Mouse (Mus musculus) liver, embryonic 14.5 days (tissue): Measurements from ENCODE around the gene Atpaf2. TPM values are rescaled to one million over a fixed set of nuclear protein-coding genes. Genes with fewer than 3 reads are reported as not detected.

Source experiments
- ATAC-seq: fragments of 200-750 bp; cut with Nextera tagmentation; 2 replicates; pipeline ENCODE4 v1.8.0; 2017; ENCODE audit warnings: moderate number of reproducible peaks, mild to moderate bottlenecking, moderate library complexity; ENCODE audit not compliant: insufficient read depth
- DNase-seq, 3 experiments: peaks; one replicate each; pipeline ENCODE4 v3.0.0-alpha.2; 2012 to 2013; ENCODE audit warnings: low read depth in 3 of 3, low spot score in 3 of 3
- H3K27ac ChIP-seq: fragments of 300-500 bp; sonication (generic); 2 replicates; pipeline ENCODE4 v1.5.1; 2014; ENCODE audit warnings: moderate library complexity, mild to moderate bottlenecking, control low read depth, inconsistent platforms
- H3K27me3 ChIP-seq: fragments of 300-500 bp; sonication (generic); 2 replicates; pipeline ENCODE4 v1.6.1; 2014; ENCODE audit warnings: mild to moderate bottlenecking, low read length, moderate library complexity; ENCODE audit not compliant: control insufficient read depth, insufficient read depth
- H3K36me3 ChIP-seq: fragments of 300-500 bp; sonication (generic); replicated peaks from 2 replicates; pipeline ENCODE4 v1.6.1; 2014; ENCODE audit warnings: low read depth; ENCODE audit not compliant: control insufficient read depth, insufficient read depth
- H3K4me1 ChIP-seq, 2 experiments: fragments of 200-500 bp in 1 of 2; fragments of 300-500 bp in 1 of 2; sonication (generic) in 1 of 2; replicated peaks; 2 replicates each; pipeline ENCODE4 v1.6.1; 2012 to 2014; ENCODE audit warnings: antibody characterized with exemption in 1 of 2, inconsistent platforms in 1 of 2, low read length in 1 of 2; ENCODE audit not compliant: control insufficient read depth in 2 of 2, insufficient read depth in 2 of 2
- H3K4me2 ChIP-seq: fragments of 300-500 bp; sonication (generic); 2 replicates; pipeline ENCODE4 v1.6.1; 2014; ENCODE audit warnings: low read depth, mild to moderate bottlenecking, control low read depth, moderate library complexity
- H3K4me3 ChIP-seq, 2 experiments: fragments of 200-500 bp in 1 of 2; fragments of 300-500 bp in 1 of 2; sonication (generic) in 1 of 2; 2 replicates each; pipeline ENCODE4 v1.5.1; 2012 to 2014; ENCODE audit warnings: low read depth in 2 of 2, low read length in 2 of 2, mild to moderate bottlenecking in 2 of 2, control low read depth in 1 of 2, inconsistent platforms in 1 of 2, moderate library complexity in 1 of 2; ENCODE audit not compliant: insufficient read depth in 1 of 2
- H3K9ac ChIP-seq: fragments of 300-500 bp; sonication (generic); replicated peaks from 2 replicates; pipeline ENCODE4 v1.6.1; 2014; ENCODE audit warnings: mild to moderate bottlenecking, control low read depth, moderate library complexity
- H3K9me3 ChIP-seq: fragments of 300-500 bp; sonication (generic); 2 replicates; pipeline ENCODE4 v1.6.1; 2016; ENCODE audit warnings: low read length, mixed read lengths; ENCODE audit not compliant: control insufficient read depth
- CTCF ChIP-seq: IDR thresholded peaks from 2 replicates; pipeline ENCODE4 v1.5.1; 2016; ENCODE audit warnings: antibody characterized with exemption, low read depth, control low read depth
- EP300 ChIP-seq: IDR thresholded peaks from 2 replicates; pipeline ENCODE4 v1.6.1; 2016; ENCODE audit warnings: antibody characterized with exemption, low read depth
- WGBS: fragments of 180-500 bp; shearing (Covaris S2); extraction: QIAGEN DNeasy Blood & Tissue Kit; methylation state at CpG from one replicate; pipeline ENCODE4 v1.1.7; 2014; ENCODE audit not compliant: insufficient replicate concordance; 5-methylcytosine and 5-hydroxymethylcytosine counted together
- polyA plus RNA-seq, 2 experiments: library from polyadenylated mRNA; depleted of rRNA in 1 of 2; stranded (reverse) in 1 of 2; unstranded in 1 of 2; fragments of >200 nt; fragmentation: Nextera tagmentation in 1 of 2; extraction: Ambion mirVana in 1 of 2; gene quantifications; 2 replicates each; pipeline versions ENCODE4 v1.2.1 to v1.2.3; 2012 to 2014

Gene Atpaf2
- polyA plus RNA-seq, 2 experiments = 19.4 to 25.2 TPM

GRCm38 (mm10) chr11:60384762-60385421 lies 33.4 kb downstream of the Atpaf2 start:
- no peak overlapping the region for H3K9ac ChIP-seq

GRCm38 (mm10) chr11:60383518-60383917 lies 34.7 kb downstream of the Atpaf2 start:
- Histone ChIP-seq H3K27ac (no peak overlapping the region), H3K36me3 (no peaks in the 10 kb centered on the region), H3K4me1 (no peaks in the 10 kb centered on the region), H3K27me3 (no peaks in the 10 kb centered on the region), H3K4me2 (no peak overlapping the region), H3K9me3 (no peaks in the 10 kb centered on the region), H3K4me3 (no peak overlapping the region), H3K9ac (no peak overlapping the region)
- no peak for DNase-seq
- ATAC-seq = no peak
- TF ChIP-seq EP300 = no peak
- peak; percentile 29 for TF ChIP-seq CTCF
- 76% methylated on average over 6 of the region's 6 CpGs for WGBS

More at GRCm38 (mm10) chr11:60384762-60385421, 33.4 kb downstream of the Atpaf2 start:
- Histone ChIP-seq H3K27me3 (no peaks in the 10 kb centered on the region), H3K4me3 (no peak overlapping the region), H3K9me3 (no peaks in the 10 kb centered on the region), H3K4me1 (no peaks in the 10 kb centered on the region), H3K36me3 (no peaks in the 10 kb centered on the region), H3K27ac (no peak overlapping the region), H3K4me2 (no peak overlapping the region)
- DNase-seq (no peak), ATAC-seq (no peak)
- no peak for TF ChIP-seq EP300
- no peak for TF ChIP-seq CTCF
- 25% methylated on average over 16 of the region's 16 CpGs for WGBS

- Histone ChIP-seq H3K9ac (no peak overlapping the region), H3K4me1 (no peaks in the 10 kb centered on the region), H3K4me2 (no peak overlapping the region), H3K36me3 (no peaks in the 10 kb centered on the region), H3K4me3 (no peak overlapping the region), H3K27me3 (no peaks in the 10 kb centered on the region), H3K9me3 (no peaks in the 10 kb centered on the region), H3K27ac (no peak overlapping the region)
- no peak for DNase-seq
- 72% methylated on average over 6 of the region's 6 CpGs for WGBS
- TF ChIP-seq CTCF (no peak), EP300 (no peak)
- no peak for ATAC-seq
Measured at GRCm38 (mm10) chr11:60374481-60374880, 43.8 kb downstream of the Atpaf2 start.

GRCm38 (mm10) chr11:60370431-60370830 lies 47.8 kb downstream of the Atpaf2 start:
- WGBS = 76% methylated on average over 13 of the region's 13 CpGs
- DNase-seq = no peak

GRCm38 (mm10) chr11:60369448-60369847 lies 48.8 kb downstream of the Atpaf2 start:
- ATAC-seq (no peak), DNase-seq (no peak)
- Histone ChIP-seq H3K9me3 (no peaks in the 10 kb centered on the region), H3K36me3 (no peaks in the 10 kb centered on the region), H3K4me2 (no peak overlapping the region), H3K4me1 (no peaks in the 10 kb centered on the region), H3K27ac (no peak overlapping the region), H3K27me3 (no peaks in the 10 kb centered on the region), H3K9ac (no peak overlapping the region), H3K4me3 (no peak overlapping the region)
- TF ChIP-seq CTCF (no peak), EP300 (no peak)
- 68% methylated on average over 4 of the region's 4 CpGs for WGBS

More at GRCm38 (mm10) chr11:60370431-60370830, 47.8 kb downstream of the Atpaf2 start:
- Histone ChIP-seq H3K4me2 (no peak overlapping the region), H3K27ac (no peak overlapping the region), H3K9ac (no peak overlapping the region), H3K4me1 (no peaks in the 10 kb centered on the region), H3K27me3 (no peaks in the 10 kb centered on the region), H3K4me3 (no peak overlapping the region), H3K36me3 (no peaks in the 10 kb centered on the region), H3K9me3 (no peaks in the 10 kb centered on the region)
- TF ChIP-seq CTCF (no peak), EP300 (no peak)
- no peak for ATAC-seq
